Mouse (Mus musculus) kidney, embryonic 16.5 days (tissue): Measurements from ENCODE around the gene Ahctf1. TPM values are rescaled to one million over a fixed set of nuclear protein-coding genes. Genes with fewer than 3 reads are reported as not detected.
"Not testable (repeated sequence)": the region's sequence is repeated elsewhere in the genome, so short reads cannot be mapped to it uniquely, and the experiment has no call there.

Experiments
- ATAC-seq: fragments of 200-750 bp; cut with Nextera tagmentation; 2 replicates; pipeline ENCODE4 v1.8.0; 2017; ENCODE audit warnings: moderate TSS enrichment; ENCODE audit not compliant: low FRiP score, low TSS enrichment
- H3K27ac ChIP-seq: fragments of 300-500 bp; sonication (generic); 2 replicates; pipeline ENCODE4 v1.5.1; 2014; ENCODE audit warnings: low read length
- H3K27me3 ChIP-seq: fragments of 300-500 bp; sonication (generic); 2 replicates; pipeline ENCODE4 v1.6.1; 2014; ENCODE audit warnings: low read length, control low read depth, mixed read lengths; ENCODE audit not compliant: insufficient read depth
- H3K36me3 ChIP-seq: fragments of 300-500 bp; sonication (generic); 2 replicates; pipeline ENCODE4 v1.6.1; 2014; ENCODE audit warnings: low read length, control low read depth, mixed read lengths; ENCODE audit not compliant: insufficient read depth
- H3K4me1 ChIP-seq: fragments of 300-500 bp; sonication (generic); 2 replicates; pipeline ENCODE4 v1.6.1; 2014; ENCODE audit warnings: low read length, control low read depth, mixed read lengths; ENCODE audit not compliant: insufficient read depth
- H3K4me2 ChIP-seq: fragments of 300-500 bp; sonication (generic); replicated peaks from 2 replicates; pipeline ENCODE4 v1.6.1; 2014; ENCODE audit warnings: low read depth, low read length
- H3K4me3 ChIP-seq: fragments of 300-500 bp; sonication (generic); 2 replicates; pipeline ENCODE4 v1.5.1; 2014; ENCODE audit warnings: mild to moderate bottlenecking, low read length
- H3K9ac ChIP-seq: fragments of 300-500 bp; sonication (generic); replicated peaks from 2 replicates; pipeline ENCODE4 v1.6.1; 2014; ENCODE audit warnings: low read length
- H3K9me3 ChIP-seq: fragments of 300-500 bp; sonication (generic); 2 replicates; pipeline ENCODE4 v1.6.1; 2016; ENCODE audit warnings: low read length, control low read depth
- WGBS: fragments of 180-500 bp; shearing (Covaris S2); extraction: QIAGEN DNeasy Blood & Tissue Kit; methylation state at CpG from one replicate; pipeline ENCODE4 v1.1.7; 2014; 5-methylcytosine and 5-hydroxymethylcytosine counted together
- polyA plus RNA-seq: library from polyadenylated mRNA; unstranded; fragments of >200 nt; fragmentation: Nextera tagmentation; extraction: Ambion mirVana; gene quantifications from 2 replicates; pipeline ENCODE4 v1.2.1, GENCODE M21; 2015

The Ahctf1 gene
- polyA plus RNA-seq, 1 experiment from 2014 or later: 21.2 TPM

- 47% methylated on average over 8 of the region's 8 CpGs for WGBS
- Histone ChIP-seq H3K27ac (no peak overlapping the region), H3K4me2 (no peak overlapping the region), H3K36me3 (no peaks in the 10 kb centered on the region), H3K4me3 (no peak overlapping the region), H3K4me1 (no peaks in the 10 kb centered on the region), H3K9ac (no peak overlapping the region), H3K27me3 (no peaks in the 10 kb centered on the region), H3K9me3 (no peaks in the 10 kb centered on the region)
- peak; percentile 49 for ATAC-seq
Measured at GRCm38 (mm10) chr1:179722811-179723469, 80.5 kb downstream of the Ahctf1 start.

- no peak for ATAC-seq
Measured at GRCm38 (mm10) chr1:179715786-179716185, 87.7 kb downstream of the Ahctf1 start.

GRCm38 (mm10) chr1:179715289-179715688 lies 88.2 kb downstream of the Ahctf1 start:
- not testable (repeated sequence) for H3K36me3 ChIP-seq, ATAC-seq, H3K9me3 ChIP-seq, H3K4me1 ChIP-seq, H3K27me3 ChIP-seq, H3K9ac ChIP-seq, H3K27ac ChIP-seq, H3K4me2 ChIP-seq, H3K4me3 ChIP-seq
- 87% methylated on average over 4 of the region's 4 CpGs for WGBS

More at GRCm38 (mm10) chr1:179715786-179716185, 87.7 kb downstream of the Ahctf1 start:
- H3K36me3 ChIP-seq: no peaks in the 10 kb centered on the region
- no peak overlapping the region for H3K27ac ChIP-seq
- H3K27me3 ChIP-seq: no peaks in the 10 kb centered on the region
- no peaks in the 10 kb centered on the region for H3K9me3 ChIP-seq
- WGBS: 93% methylated on average over 4 of the region's 4 CpGs
- no peak overlapping the region for H3K4me3 ChIP-seq
- no peak overlapping the region for H3K9ac ChIP-seq
- no peak overlapping the region for H3K4me2 ChIP-seq
- no peaks in the 10 kb centered on the region for H3K4me1 ChIP-seq

- H3K27me3 ChIP-seq: no peaks in the 10 kb centered on the region
- no peaks in the 10 kb centered on the region for H3K9me3 ChIP-seq
- no peak overlapping the region for H3K27ac ChIP-seq
- no peak overlapping the region for H3K4me3 ChIP-seq
- WGBS: 89% methylated on average over 3 of the region's 3 CpGs
- H3K4me2 ChIP-seq: no peak overlapping the region
- H3K36me3 ChIP-seq: no peaks in the 10 kb centered on the region
- H3K9ac ChIP-seq: no peak overlapping the region
- no peaks in the 10 kb centered on the region for H3K4me1 ChIP-seq
- no peak for ATAC-seq
Measured at GRCm38 (mm10) chr1:179713367-179713766, 90.1 kb downstream of the Ahctf1 start.

GRCm38 (mm10) chr1:179712658-179713057 lies 90.8 kb downstream of the Ahctf1 start:
- no peaks in the 10 kb centered on the region for H3K4me1 ChIP-seq
- H3K4me2 ChIP-seq: no peak overlapping the region
- H3K27ac ChIP-seq: no peak overlapping the region
- no peak overlapping the region for H3K4me3 ChIP-seq
- H3K9me3 ChIP-seq: no peaks in the 10 kb centered on the region
- no peak overlapping the region for H3K9ac ChIP-seq
- H3K36me3 ChIP-seq: no peaks in the 10 kb centered on the region
- no peaks in the 10 kb centered on the region for H3K27me3 ChIP-seq
- ATAC-seq: no peak
- 83% methylated on average over 7 of the region's 7 CpGs for WGBS

GRCm38 (mm10) chr1:179710739-179711138 lies 92.7 kb downstream of the Ahctf1 start:
- Histone ChIP-seq H3K27ac (no peak overlapping the region), H3K4me3 (no peak overlapping the region), H3K9ac (no peak overlapping the region), H3K27me3 (no peaks in the 10 kb centered on the region), H3K4me2 (no peak overlapping the region), H3K36me3 (no peaks in the 10 kb centered on the region), H3K9me3 (no peaks in the 10 kb centered on the region), H3K4me1 (no peaks in the 10 kb centered on the region)
- ATAC-seq: no peak
- 83% methylated on average over 5 of the region's 5 CpGs for WGBS

GRCm38 (mm10) chr1:179709390-179709789 lies 94.1 kb downstream of the Ahctf1 start:
- Histone ChIP-seq H3K27ac (no peak overlapping the region), H3K27me3 (no peaks in the 10 kb centered on the region), H3K9ac (no peak overlapping the region), H3K9me3 (no peaks in the 10 kb centered on the region), H3K4me2 (no peak overlapping the region), H3K4me1 (no peaks in the 10 kb centered on the region), H3K36me3 (no peaks in the 10 kb centered on the region), H3K4me3 (no peak overlapping the region)
- 66% methylated on average over 6 of the region's 6 CpGs for WGBS
- ATAC-seq: no peak

GRCm38 (mm10) chr1:179705154-179705553 lies 98.3 kb downstream of the Ahctf1 start:
- Histone ChIP-seq H3K4me3 (no peak overlapping the region), H3K4me1 (no peaks in the 10 kb centered on the region), H3K9ac (no peak overlapping the region), H3K4me2 (no peak overlapping the region), H3K27ac (no peak overlapping the region), H3K36me3 (no peaks in the 10 kb centered on the region), H3K9me3 (no peaks in the 10 kb centered on the region), H3K27me3 (no peaks in the 10 kb centered on the region)
- ATAC-seq: no peak
- WGBS: 90% methylated on average over 6 of the region's 6 CpGs

GRCm38 (mm10) chr1:179704150-179704549 lies 99.3 kb downstream of the Ahctf1 start:
- Histone ChIP-seq H3K9ac (no peak overlapping the region), H3K27ac (no peak overlapping the region), H3K4me2 (no peak overlapping the region), H3K4me1 (no peaks in the 10 kb centered on the region), H3K9me3 (no peaks in the 10 kb centered on the region), H3K27me3 (no peaks in the 10 kb centered on the region), H3K4me3 (no peak overlapping the region), H3K36me3 (no peaks in the 10 kb centered on the region)
- WGBS: 65% methylated on average over 3 of the region's 3 CpGs
- no peak for ATAC-seq
